Mouse (Mus musculus): ENCODE measurements around the gene Tmem265. TPM values are rescaled to one million over a fixed set of nuclear protein-coding genes. Genes with fewer than 3 reads are reported as not detected.

Tmem265 gene
- polyA plus RNA-seq, 1 experiment from 2014 or later: 5.1 TPM

DNA sequence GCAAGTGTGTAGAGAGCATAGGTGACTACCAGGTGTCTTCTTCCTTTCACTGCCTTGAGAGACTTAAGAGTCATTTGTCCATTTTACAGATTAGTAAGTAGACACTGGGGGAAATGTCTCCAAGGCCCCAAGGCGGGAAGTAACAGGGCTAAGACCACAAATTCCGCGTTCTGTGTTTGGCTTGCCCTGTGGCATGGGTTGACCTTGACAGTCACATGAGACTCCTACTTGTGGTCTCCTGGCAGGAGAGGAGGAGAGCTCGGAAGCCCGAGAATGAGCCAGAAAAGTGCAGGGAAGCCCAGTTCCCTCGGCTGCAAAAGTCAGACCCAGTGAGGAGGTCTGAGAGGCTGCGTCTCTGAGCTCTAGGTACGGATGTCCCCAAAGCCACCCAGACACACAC lies 52.3 kb downstream of the Tmem265 start:
- H3K36me3 ChIP-seq (ENCODE audit: control insufficient read depth, insufficient read depth, low read length): peaks cover 45% of the 10 kb centered on the region
- no peak overlapping the region for H3K9ac ChIP-seq (replicated peaks; ENCODE audit: low read length)
- H3K4me1 ChIP-seq (ENCODE audit: control insufficient read depth, insufficient read depth, low read length): peaks cover 19% of the 10 kb centered on the region
- WGBS: 90% methylated on average over 8 of the region's 8 CpGs
- no peaks in the 10 kb centered on the region for H3K27me3 ChIP-seq (ENCODE audit: control insufficient read depth, insufficient read depth, low read length)
- peak overlapping the region; percentile 100 for H3K4me3 ChIP-seq (replicated peaks; ENCODE audit: low read depth, low read length)
- no peaks in the 10 kb centered on the region for H3K9me3 ChIP-seq (ENCODE audit: control insufficient read depth, low read length)
- ATAC-seq (ENCODE audit: low FRiP score, low TSS enrichment) (no peak), DNase-seq (no peak)
- peak overlapping the region; percentile 87 for H3K4me2 ChIP-seq (ENCODE audit: low read length)
- no peak overlapping the region for H3K27ac ChIP-seq (replicated peaks; ENCODE audit: low read depth, low read length)

- peaks cover 19% of the 10 kb centered on the region for H3K4me1 ChIP-seq (ENCODE audit: control insufficient read depth, insufficient read depth, low read length)
- peak overlapping the region; percentile 87 for H3K4me2 ChIP-seq (ENCODE audit: low read length)
- H3K4me3 ChIP-seq (replicated peaks; ENCODE audit: low read depth, low read length): peak overlapping the region; percentile 100
- no peaks in the 10 kb centered on the region for H3K9me3 ChIP-seq (ENCODE audit: control insufficient read depth, low read length)
- peaks cover 39% of the 10 kb centered on the region for H3K36me3 ChIP-seq (ENCODE audit: control insufficient read depth, insufficient read depth, low read length)
- no peak for DNase-seq
- H3K27ac ChIP-seq (replicated peaks; ENCODE audit: low read depth, low read length): peak overlapping the region; percentile 93; the same call in 1 of the 2 replicates
- WGBS: 15% methylated on average over 8 of the region's 8 CpGs
- no peak for ATAC-seq (ENCODE audit: low FRiP score, low TSS enrichment)
- peak overlapping the region; percentile 94 for H3K9ac ChIP-seq (replicated peaks; ENCODE audit: low read length)
- no peaks in the 10 kb centered on the region for H3K27me3 ChIP-seq (ENCODE audit: control insufficient read depth, insufficient read depth, low read length)
Observed at GRCm38 (mm10) chr7:127614091-127614490, 52.9 kb downstream of the Tmem265 start.

DNA sequence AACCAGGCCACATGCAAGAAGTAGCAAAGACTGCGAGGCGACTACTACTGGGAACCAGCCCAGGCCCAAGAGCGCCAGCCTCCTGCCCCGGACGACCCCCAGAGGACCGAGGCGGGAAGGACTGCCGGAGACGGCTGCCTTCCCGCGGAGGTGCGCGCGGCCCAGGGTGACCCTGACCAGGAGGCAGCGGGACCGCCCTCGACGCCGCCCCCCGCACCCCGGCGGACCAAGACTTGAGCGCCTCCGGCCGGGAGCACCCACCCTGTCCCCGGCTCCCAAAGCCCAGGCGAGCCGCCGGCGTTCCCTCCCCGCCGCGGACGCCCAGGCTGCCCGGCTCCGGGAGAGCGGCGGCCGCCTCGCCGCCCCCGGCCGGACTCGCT lies 53.3 kb downstream of the Tmem265 start:
- peak; percentile 47 for DNase-seq
- no peaks in the 10 kb centered on the region for H3K27me3 ChIP-seq (ENCODE audit: control insufficient read depth, insufficient read depth, low read length)
- H3K4me1 ChIP-seq (ENCODE audit: control insufficient read depth, insufficient read depth, low read length): peaks cover 19% of the 10 kb centered on the region
- peak overlapping the region; percentile 100 for H3K4me3 ChIP-seq (replicated peaks; ENCODE audit: low read depth, low read length)
- ATAC-seq (ENCODE audit: low FRiP score, low TSS enrichment): peak; percentile 38
- H3K27ac ChIP-seq (replicated peaks; ENCODE audit: low read depth, low read length): peak overlapping the region; percentile 93
- H3K9me3 ChIP-seq (ENCODE audit: control insufficient read depth, low read length): no peaks in the 10 kb centered on the region
- under 1% methylated on average over 39 of the region's 44 CpGs for WGBS
- peaks cover 35% of the 10 kb centered on the region for H3K36me3 ChIP-seq (ENCODE audit: control insufficient read depth, insufficient read depth, low read length)
- H3K4me2 ChIP-seq (ENCODE audit: low read length): peak overlapping the region; percentile 87
- peak overlapping the region; percentile 94 for H3K9ac ChIP-seq (replicated peaks; ENCODE audit: low read length)

- H3K27ac ChIP-seq (replicated peaks; ENCODE audit: low read depth, low read length): peak within 1 kb of the TSS; percentile 93
- peak within 1 kb of the TSS; percentile 94 for H3K9ac ChIP-seq (replicated peaks; ENCODE audit: low read length)
- H3K36me3 ChIP-seq (ENCODE audit: control insufficient read depth, insufficient read depth, low read length): peaks cover 28% of the 10 kb centered on the region
- no peaks in the 10 kb centered on the region for H3K27me3 ChIP-seq (ENCODE audit: control insufficient read depth, insufficient read depth, low read length)
- ATAC-seq (ENCODE audit: low FRiP score, low TSS enrichment) (peak; percentile 84), DNase-seq (peak; percentile 95)
- H3K4me2 ChIP-seq (ENCODE audit: low read length): peak within 1 kb of the TSS; percentile 87
- WGBS: under 1% methylated on average over 48 of the region's 50 CpGs
- H3K4me3 ChIP-seq (replicated peaks; ENCODE audit: low read depth, low read length): peak within 1 kb of the TSS; percentile 100
- no peaks in the 10 kb centered on the region for H3K9me3 ChIP-seq (ENCODE audit: control insufficient read depth, low read length)
- H3K4me1 ChIP-seq (ENCODE audit: control insufficient read depth, insufficient read depth, low read length): peaks cover 19% of the 10 kb centered on the region
Observed at GRCm38 (mm10) chr7:127614891-127615843, 54.0 kb downstream of the Tmem265 start, which contains the start of gene Zfp629. TSS of gene Zfp629 (minus strand) at chr7:127615797.

- whole genome bisulfite sequencing: 58% methylated on average over 1 of the region's 1 CpGs
- Histone ChIP-seq H3K4me2 (ENCODE audit: low read length) (peak overlapping the region; percentile 87), H3K9me3 (ENCODE audit: control insufficient read depth, low read length) (no peaks in the 10 kb centered on the region), H3K27me3 (ENCODE audit: control insufficient read depth, insufficient read depth, low read length) (no peaks in the 10 kb centered on the region), H3K36me3 (ENCODE audit: control insufficient read depth, insufficient read depth, low read length) (peaks cover 16% of the 10 kb centered on the region), H3K4me3 (replicated peaks; ENCODE audit: low read depth, low read length) (peak overlapping the region; percentile 100), H3K27ac (replicated peaks; ENCODE audit: low read depth, low read length) (no peak overlapping the region), H3K4me1 (ENCODE audit: control insufficient read depth, insufficient read depth, low read length) (peaks cover 19% of the 10 kb centered on the region), H3K9ac (replicated peaks; ENCODE audit: low read length) (no peak overlapping the region; the same call in 1 of the 2 replicates)
- no peak for DNase-seq
- no peak for ATAC-seq (ENCODE audit: low FRiP score, low TSS enrichment)
Observed at GRCm38 (mm10) chr7:127616336-127616735, 55.1 kb downstream of the Tmem265 start.

Other genes starting within 250 kb of the Tmem265 start
- gene Zfp768, start 215.8 kb upstream of the Tmem265 start, polyA plus RNA-seq (2014; fragmentation: Nextera tagmentation; extraction: Ambion mirVana): 5.1 and 12.9 TPM in 2 replicates
- 7.0 and 7.7 TPM in 2 replicates for gene Zfp747, start 185.3 kb upstream of the Tmem265 start, polyA plus RNA-seq (2014; fragmentation: Nextera tagmentation; extraction: Ambion mirVana)
- gene 9130019O22Rik, start 174.2 kb upstream of the Tmem265 start, polyA plus RNA-seq (2014; fragmentation: Nextera tagmentation; extraction: Ambion mirVana): 5.3 and 6.9 TPM in 2 replicates
- 5.5 and 6.2 TPM in 2 replicates for gene E430018J23Rik, start 167.8 kb upstream of the Tmem265 start, polyA plus RNA-seq (2014; fragmentation: Nextera tagmentation; extraction: Ambion mirVana)
- gene Zfp764, start 154.6 kb upstream of the Tmem265 start, polyA plus RNA-seq (2014; fragmentation: Nextera tagmentation; extraction: Ambion mirVana): 4.6 and 5.7 TPM in 2 replicates
- 31.9 and 33.9 TPM in 2 replicates for gene Zfp688, start 139.3 kb upstream of the Tmem265 start, polyA plus RNA-seq (2014; fragmentation: Nextera tagmentation; extraction: Ambion mirVana)
- 16.1 and 16.6 TPM in 2 replicates for gene Zfp689, start 112.2 kb upstream of the Tmem265 start, polyA plus RNA-seq (2014; fragmentation: Nextera tagmentation; extraction: Ambion mirVana)
- gene Prr14, start 101.8 kb upstream of the Tmem265 start, polyA plus RNA-seq (2014; fragmentation: Nextera tagmentation; extraction: Ambion mirVana): 41.8 and 44.3 TPM in 2 replicates
- 14.9 and 17.8 TPM in 2 replicates for gene Fbrs, start 82.2 kb upstream of the Tmem265 start, polyA plus RNA-seq (2014; fragmentation: Nextera tagmentation; extraction: Ambion mirVana)
- 46.1 and 64.3 TPM in 2 replicates for gene Srcap, start 49.4 kb upstream of the Tmem265 start, polyA plus RNA-seq (2014; fragmentation: Nextera tagmentation; extraction: Ambion mirVana)
- gene Gm42715, start 41.8 kb upstream of the Tmem265 start, polyA plus RNA-seq (2014; fragmentation: Nextera tagmentation; extraction: Ambion mirVana): 18.8 and 20.8 TPM in 2 replicates
- gene Phkg2, start 11.9 kb downstream of the Tmem265 start, polyA plus RNA-seq (2014; fragmentation: Nextera tagmentation; extraction: Ambion mirVana): 54.8 and 61.6 TPM in 2 replicates
- 9.0 and 12.8 TPM in 2 replicates for gene Ccdc189, start 27.2 kb downstream of the Tmem265 start, polyA plus RNA-seq (2014; fragmentation: Nextera tagmentation; extraction: Ambion mirVana)
- 40.7 and 45.0 TPM in 2 replicates for gene Rnf40, start 27.4 kb downstream of the Tmem265 start, polyA plus RNA-seq (2014; fragmentation: Nextera tagmentation; extraction: Ambion mirVana)
- 22.4 and 31.6 TPM in 2 replicates for gene Zfp629, start 54.4 kb downstream of the Tmem265 start, polyA plus RNA-seq (2014; fragmentation: Nextera tagmentation; extraction: Ambion mirVana)
- gene Bcl7c, start 147.5 kb downstream of the Tmem265 start, polyA plus RNA-seq (2014; fragmentation: Nextera tagmentation; extraction: Ambion mirVana): 47.2 and 54.0 TPM in 2 replicates
- 3.5 and 4.3 TPM in 2 replicates for gene Ctf1, start 151.3 kb downstream of the Tmem265 start, polyA plus RNA-seq (2014; fragmentation: Nextera tagmentation; extraction: Ambion mirVana)
- 0.12 and 0.16 TPM in 2 replicates for gene Ctf2, start 170.8 kb downstream of the Tmem265 start, polyA plus RNA-seq (2014; fragmentation: Nextera tagmentation; extraction: Ambion mirVana)
- gene Fbxl19, start 183.2 kb downstream of the Tmem265 start, polyA plus RNA-seq (2014; fragmentation: Nextera tagmentation; extraction: Ambion mirVana): 7.4 and 15.2 TPM in 2 replicates
- 2.9 and 3.4 TPM in 2 replicates for gene Orai3, start 208.4 kb downstream of the Tmem265 start, polyA plus RNA-seq (2014; fragmentation: Nextera tagmentation; extraction: Ambion mirVana)
- gene Setd1a, start 215.3 kb downstream of the Tmem265 start, polyA plus RNA-seq (2014; fragmentation: Nextera tagmentation; extraction: Ambion mirVana): 24.0 and 27.3 TPM in 2 replicates
- not detected in 2 replicates for gene Gm49388, start 224.2 kb downstream of the Tmem265 start, polyA plus RNA-seq (2014; fragmentation: Nextera tagmentation; extraction: Ambion mirVana)
- 6.0 and 7.1 TPM in 2 replicates for gene Hsd3b7, start 239.2 kb downstream of the Tmem265 start, polyA plus RNA-seq (2014; fragmentation: Nextera tagmentation; extraction: Ambion mirVana)